Mouse (Mus musculus): ENCODE results near the gene Copb2.

- no peak for TF ChIP-seq CTCF (IDR thresholded peaks at IDR 0.05; ENCODE audit: low read depth)
- peak; percentile 53 for TF ChIP-seq EP300 (IDR thresholded peaks at IDR 0.05; ENCODE audit: low read depth)
Observed at GRCm38 (mm10) chr9:98563137-98564126, at the start of gene Copb2.

All from heart, postnatal 0 days (tissue).